Mouse (Mus musculus): ENCODE measurements around the gene Dgki. TPM values are rescaled to one million over a fixed set of nuclear protein-coding genes. Genes with fewer than 3 reads are reported as not detected.

Gene Dgki
- total and polyA plus RNA-seq, 2 experiments from 2014 or later: 4.5 to 20.1 TPM

GRCm38 (mm10) chr6:37026343-37027243 is 273.4 kb downstream of the Dgki start:
- Histone ChIP-seq H3K9ac (replicated peaks; ENCODE audit: low read length) (no peak overlapping the region), H3K4me2 (ENCODE audit: low read depth, low read length) (no peak overlapping the region), H3K27ac (no peak overlapping the region), H3K36me3 (ENCODE audit: insufficient read depth, low read length) (peaks cover 12% of the 10 kb centered on the region; the same call in 1 of the 2 replicates), H3K9me3 (ENCODE audit: low read length) (no peaks in the 10 kb centered on the region), H3K4me1 (ENCODE audit: insufficient read depth, low read length) (no peaks in the 10 kb centered on the region), H3K4me3 (ENCODE audit: low read length) (no peak overlapping the region), H3K27me3 (ENCODE audit: insufficient read depth, low read length) (no peaks in the 10 kb centered on the region)
- no peak for DNase-seq (ENCODE audit: low spot score)
- no peak for TF ChIP-seq CTCF (IDR thresholded peaks at IDR 0.05; ENCODE audit: low read depth)
- ATAC-seq: no peak
- 60% methylated on average over 8 of the region's 8 CpGs for WGBS

GRCm38 (mm10) chr6:37016046-37016445 is 283.9 kb downstream of the Dgki start:
- H3K27me3 ChIP-seq (ENCODE audit: insufficient read depth, low read length): no peaks in the 10 kb centered on the region
- no peaks in the 10 kb centered on the region for H3K36me3 ChIP-seq (ENCODE audit: insufficient read depth, low read length)
- no peaks in the 10 kb centered on the region for H3K9me3 ChIP-seq (ENCODE audit: low read length)
- no peak overlapping the region for H3K4me2 ChIP-seq (ENCODE audit: low read depth, low read length)
- ATAC-seq (no peak), DNase-seq (ENCODE audit: low spot score) (no peak)
- peaks cover 5% of the 10 kb centered on the region; the same call in 1 of the 2 replicates for H3K4me1 ChIP-seq (ENCODE audit: insufficient read depth, low read length)
- TF ChIP-seq CTCF (IDR thresholded peaks at IDR 0.05; ENCODE audit: low read depth): no peak
- no peak overlapping the region for H3K4me3 ChIP-seq (ENCODE audit: low read length)
- H3K9ac ChIP-seq (replicated peaks; ENCODE audit: low read length): no peak overlapping the region
- H3K27ac ChIP-seq: no peak overlapping the region

- H3K27ac ChIP-seq: no peak overlapping the region
- H3K27me3 ChIP-seq (ENCODE audit: insufficient read depth, low read length): no peaks in the 10 kb centered on the region
- no peak overlapping the region for H3K4me3 ChIP-seq (ENCODE audit: low read length)
- no peak overlapping the region for H3K4me2 ChIP-seq (ENCODE audit: low read depth, low read length)
- no peaks in the 10 kb centered on the region for H3K9me3 ChIP-seq (ENCODE audit: low read length)
- no peak overlapping the region for H3K9ac ChIP-seq (replicated peaks; ENCODE audit: low read length)
- 94% methylated on average over 2 of the region's 2 CpGs for WGBS
- no peak for ATAC-seq
- TF ChIP-seq CTCF (IDR thresholded peaks at IDR 0.05; ENCODE audit: low read depth): peak; percentile 27
- DNase-seq (ENCODE audit: low spot score): no peak
- H3K4me1 ChIP-seq (ENCODE audit: insufficient read depth, low read length): peaks cover 2% of the 10 kb centered on the region; the same call in 1 of the 2 replicates
- no peaks in the 10 kb centered on the region for H3K36me3 ChIP-seq (ENCODE audit: insufficient read depth, low read length)
Observed at GRCm38 (mm10) chr6:37011597-37011996, 288.4 kb downstream of the Dgki start.

- Histone ChIP-seq H3K4me2 (ENCODE audit: low read depth, low read length) (no peak overlapping the region), H3K4me3 (ENCODE audit: low read length) (no peak overlapping the region), H3K27ac (no peak overlapping the region), H3K4me1 (ENCODE audit: insufficient read depth, low read length) (no peaks in the 10 kb centered on the region), H3K9ac (replicated peaks; ENCODE audit: low read length) (no peak overlapping the region), H3K27me3 (ENCODE audit: insufficient read depth, low read length) (no peaks in the 10 kb centered on the region), H3K9me3 (ENCODE audit: low read length) (no peaks in the 10 kb centered on the region), H3K36me3 (ENCODE audit: insufficient read depth, low read length) (no peaks in the 10 kb centered on the region)
- ATAC-seq: no peak
- TF ChIP-seq CTCF (IDR thresholded peaks at IDR 0.05; ENCODE audit: low read depth): no peak
- peak; percentile 20 for DNase-seq (ENCODE audit: low spot score)
- WGBS: 19% methylated on average over 4 of the region's 4 CpGs
Observed at GRCm38 (mm10) chr6:37007573-37007972, 292.4 kb downstream of the Dgki start.

GRCm38 (mm10) chr6:37004914-37005313 is 295.1 kb downstream of the Dgki start:
- 86% methylated on average over 3 of the region's 3 CpGs for WGBS
- peaks cover 2% of the 10 kb centered on the region; the same call in 1 of the 2 replicates for H3K36me3 ChIP-seq (ENCODE audit: insufficient read depth, low read length)
- H3K27ac ChIP-seq: no peak overlapping the region
- H3K4me2 ChIP-seq (ENCODE audit: low read depth, low read length): no peak overlapping the region
- H3K9me3 ChIP-seq (ENCODE audit: low read length): no peaks in the 10 kb centered on the region
- H3K4me3 ChIP-seq (ENCODE audit: low read length): no peak overlapping the region
- no peak for ATAC-seq
- H3K27me3 ChIP-seq (ENCODE audit: insufficient read depth, low read length): no peaks in the 10 kb centered on the region
- H3K9ac ChIP-seq (replicated peaks; ENCODE audit: low read length): no peak overlapping the region
- DNase-seq (ENCODE audit: low spot score): no peak
- TF ChIP-seq CTCF (IDR thresholded peaks at IDR 0.05; ENCODE audit: low read depth): no peak
- no peaks in the 10 kb centered on the region for H3K4me1 ChIP-seq (ENCODE audit: insufficient read depth, low read length)

GRCm38 (mm10) chr6:37003235-37003634 is 296.7 kb downstream of the Dgki start:
- 69% methylated on average over 5 of the region's 5 CpGs for WGBS
- ATAC-seq: no peak
- Histone ChIP-seq H3K27me3 (ENCODE audit: insufficient read depth, low read length) (no peaks in the 10 kb centered on the region), H3K36me3 (ENCODE audit: insufficient read depth, low read length) (peaks cover 7% of the 10 kb centered on the region; the same call in 1 of the 2 replicates), H3K27ac (no peak overlapping the region), H3K9me3 (ENCODE audit: low read length) (no peaks in the 10 kb centered on the region), H3K4me1 (ENCODE audit: insufficient read depth, low read length) (no peaks in the 10 kb centered on the region), H3K4me3 (ENCODE audit: low read length) (no peak overlapping the region), H3K4me2 (ENCODE audit: low read depth, low read length) (no peak overlapping the region), H3K9ac (replicated peaks; ENCODE audit: low read length) (no peak overlapping the region)
- DNase-seq (ENCODE audit: low spot score): peak; percentile 23
- no peak for TF ChIP-seq CTCF (IDR thresholded peaks at IDR 0.05; ENCODE audit: low read depth)

- Histone ChIP-seq H3K27ac (no peak overlapping the region), H3K4me3 (ENCODE audit: low read length) (no peak overlapping the region), H3K4me1 (ENCODE audit: insufficient read depth, low read length) (no peaks in the 10 kb centered on the region), H3K36me3 (ENCODE audit: insufficient read depth, low read length) (peaks cover 7% of the 10 kb centered on the region; the same call in 1 of the 2 replicates), H3K9ac (replicated peaks; ENCODE audit: low read length) (no peak overlapping the region), H3K9me3 (ENCODE audit: low read length) (no peaks in the 10 kb centered on the region), H3K27me3 (ENCODE audit: insufficient read depth, low read length) (no peaks in the 10 kb centered on the region), H3K4me2 (ENCODE audit: low read depth, low read length) (no peak overlapping the region)
- WGBS: 88% methylated on average over 10 of the region's 10 CpGs
- ATAC-seq (no peak), DNase-seq (ENCODE audit: low spot score) (no peak)
- no peak for TF ChIP-seq CTCF (IDR thresholded peaks at IDR 0.05; ENCODE audit: low read depth)
Observed at GRCm38 (mm10) chr6:36998942-36999341, 301.0 kb downstream of the Dgki start.

Measured in hindbrain, postnatal 0 days (tissue).